Mouse (Mus musculus) stomach, embryonic 16.5 days (tissue): ENCODE results near the gene Ndel1. TPM values are rescaled to one million over a fixed set of nuclear protein-coding genes. Genes with fewer than 3 reads are reported as not detected.

ENCODE experiments used
- ATAC-seq: fragments of 200-750 bp; cut with Nextera tagmentation; 2 replicates; pipeline ENCODE4 v1.8.0; 2017; ENCODE audit warnings: moderate number of reproducible peaks, moderate TSS enrichment; ENCODE audit not compliant: insufficient read depth, low FRiP score
- H3K27ac ChIP-seq: fragments of 300-500 bp; sonication (generic); 2 replicates; pipeline ENCODE4 v1.5.1; 2014; ENCODE audit warnings: low read length
- H3K27me3 ChIP-seq: fragments of 300-500 bp; sonication (generic); 2 replicates; pipeline ENCODE4 v1.6.1; 2014; ENCODE audit warnings: low read length, control low read depth, mixed read lengths; ENCODE audit not compliant: control insufficient read depth, insufficient read depth
- H3K36me3 ChIP-seq: fragments of 300-500 bp; sonication (generic); 2 replicates; pipeline ENCODE4 v1.6.1; 2014; ENCODE audit warnings: low read length; ENCODE audit not compliant: control insufficient read depth, insufficient read depth
- H3K4me1 ChIP-seq: fragments of 300-500 bp; sonication (generic); 2 replicates; pipeline ENCODE4 v1.6.1; 2014; ENCODE audit warnings: low read length, control low read depth, mixed read lengths; ENCODE audit not compliant: control insufficient read depth, insufficient read depth
- H3K4me2 ChIP-seq: fragments of 300-500 bp; sonication (generic); 2 replicates; pipeline ENCODE4 v1.6.1; 2014; ENCODE audit warnings: low read depth, low read length, mixed read lengths
- H3K4me3 ChIP-seq: fragments of 300-500 bp; sonication (generic); replicated peaks from 2 replicates; pipeline ENCODE4 v1.5.1; 2014; ENCODE audit warnings: mild to moderate bottlenecking, low read length
- H3K9ac ChIP-seq: fragments of 300-500 bp; sonication (generic); 2 replicates; pipeline ENCODE4 v1.6.1; 2014; ENCODE audit warnings: low read length
- H3K9me3 ChIP-seq: fragments of 300-500 bp; sonication (generic); replicated peaks from 2 replicates; pipeline ENCODE4 v1.6.1; 2016; ENCODE audit warnings: low read length, control low read depth; ENCODE audit not compliant: control insufficient read depth
- WGBS: fragments of 180-500 bp; shearing (Covaris S2); extraction: QIAGEN DNeasy Blood & Tissue Kit; methylation state at CpG from one replicate; pipeline ENCODE4 v1.1.7; 2014; 5-methylcytosine and 5-hydroxymethylcytosine counted together
- polyA plus RNA-seq: library from polyadenylated mRNA; unstranded; fragments of >200 nt; fragmentation: Nextera tagmentation; extraction: Ambion mirVana; gene quantifications from 2 replicates; pipeline ENCODE4 v1.2.1, GENCODE M21; 2015

Gene Ndel1
- polyA plus RNA-seq, 1 experiment from 2014 or later = 82.4 TPM

GRCm38 (mm10) chr11:68819226-68819805 is 52.3 kb downstream of the Ndel1 start:
- no peak for ATAC-seq
- no peak overlapping the region for H3K27ac ChIP-seq
- 77% methylated on average over 14 of the region's 14 CpGs for WGBS
- H3K4me3 ChIP-seq = no peak overlapping the region
- H3K9ac ChIP-seq = no peak overlapping the region
- no peaks in the 10 kb centered on the region for H3K27me3 ChIP-seq
- no peak overlapping the region for H3K4me2 ChIP-seq
- H3K9me3 ChIP-seq = no peaks in the 10 kb centered on the region
- no peaks in the 10 kb centered on the region for H3K4me1 ChIP-seq
- peaks cover 9% of the 10 kb centered on the region; the same call in 1 of the 2 replicates for H3K36me3 ChIP-seq

DNA sequence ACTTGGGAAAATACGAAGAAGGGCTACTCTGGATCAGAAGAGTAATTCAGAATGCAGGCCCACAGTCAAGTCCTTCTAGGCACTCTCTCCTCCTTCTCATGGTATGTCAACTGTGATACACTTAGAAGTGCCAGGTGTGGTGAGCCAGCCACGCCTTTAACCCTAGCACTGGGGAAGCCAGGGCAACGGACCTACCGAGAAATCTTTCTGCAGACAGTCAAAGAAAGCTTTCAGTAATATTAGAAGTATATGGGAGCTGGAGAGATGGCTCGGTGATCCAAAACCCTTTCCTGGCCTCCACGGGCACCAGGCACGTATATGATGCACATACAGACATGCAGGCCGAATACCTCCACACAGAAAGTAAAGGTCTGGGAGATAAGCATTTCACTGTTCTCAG is 53.2 kb downstream of the Ndel1 start:
- 86% methylated on average over 8 of the region's 8 CpGs for WGBS
- no peak overlapping the region for H3K4me3 ChIP-seq
- peaks cover 9% of the 10 kb centered on the region; the same call in 1 of the 2 replicates for H3K36me3 ChIP-seq
- no peaks in the 10 kb centered on the region for H3K27me3 ChIP-seq
- no peak overlapping the region for H3K9ac ChIP-seq
- H3K4me1 ChIP-seq = no peaks in the 10 kb centered on the region
- H3K9me3 ChIP-seq = no peaks in the 10 kb centered on the region
- ATAC-seq = no peak
- H3K4me2 ChIP-seq = no peak overlapping the region
- no peak overlapping the region for H3K27ac ChIP-seq

DNA sequence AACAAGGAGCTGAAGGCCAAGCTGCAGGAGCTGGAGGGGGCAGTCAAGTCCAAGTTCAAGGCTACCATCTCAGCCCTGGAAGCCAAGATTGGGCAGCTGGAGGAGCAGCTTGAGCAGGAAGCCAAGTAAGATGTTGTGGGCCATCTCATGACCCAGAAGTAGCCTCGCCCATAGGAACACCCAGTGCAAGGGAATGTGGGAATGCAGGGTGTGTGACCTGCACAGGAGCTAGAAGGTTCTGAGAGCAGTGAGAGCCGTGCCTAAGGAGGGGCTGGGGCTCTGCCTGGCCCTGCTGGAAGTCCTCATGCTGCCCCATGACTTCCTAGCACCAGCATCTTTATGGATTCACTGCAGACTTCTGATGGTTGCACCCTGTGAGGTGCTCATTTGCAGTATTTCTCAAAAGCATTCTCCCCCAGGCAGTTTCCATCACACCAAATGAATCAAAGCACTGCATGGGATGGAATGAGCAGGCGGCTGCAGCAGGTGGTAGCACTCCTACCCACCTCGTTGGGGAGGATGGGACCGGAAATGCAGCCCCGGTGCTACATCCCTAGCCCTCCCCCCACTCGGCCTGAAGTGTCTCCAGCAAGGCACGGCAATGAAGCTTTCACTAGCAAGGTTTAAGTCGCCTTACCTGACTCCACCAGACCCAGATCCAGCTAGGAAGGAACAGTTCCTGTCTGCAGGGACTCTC is 59.6 kb downstream of the Ndel1 start:
- Histone ChIP-seq H3K27ac (no peak overlapping the region), H3K4me1 (no peaks in the 10 kb centered on the region), H3K9ac (no peak overlapping the region), H3K4me3 (no peak overlapping the region), H3K27me3 (no peaks in the 10 kb centered on the region), H3K9me3 (no peaks in the 10 kb centered on the region), H3K4me2 (no peak overlapping the region), H3K36me3 (peaks cover 29% of the 10 kb centered on the region)
- WGBS = 91% methylated on average over 9 of the region's 9 CpGs
- ATAC-seq = no peak

DNA sequence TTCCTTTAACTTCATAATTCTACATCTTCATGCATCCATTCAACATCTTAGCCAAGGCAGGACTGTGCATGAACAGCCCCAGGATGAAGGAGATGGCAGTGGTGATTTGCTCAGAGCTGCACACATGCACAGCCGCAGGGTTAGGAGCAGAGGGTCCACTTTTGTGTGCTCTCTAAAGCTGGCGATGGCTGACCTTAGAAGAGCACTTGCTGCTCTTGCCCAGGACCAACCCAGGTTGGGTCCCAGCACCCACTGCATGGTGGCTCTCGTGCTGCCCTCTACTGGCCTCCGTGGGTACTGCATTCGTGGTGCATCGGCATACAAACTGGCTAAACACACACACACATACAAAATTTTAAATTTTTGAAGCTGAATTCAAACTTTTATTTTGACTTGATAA is 63.9 kb downstream of the Ndel1 start:
- Histone ChIP-seq H3K9ac (no peak overlapping the region), H3K4me2 (no peak overlapping the region), H3K27me3 (no peaks in the 10 kb centered on the region), H3K4me1 (no peaks in the 10 kb centered on the region), H3K4me3 (no peak overlapping the region), H3K9me3 (no peaks in the 10 kb centered on the region), H3K36me3 (peaks cover 39% of the 10 kb centered on the region), H3K27ac (no peak overlapping the region)
- 0 out of 2 replicates have a peak, but pooled peaks have one; percentile 7 for ATAC-seq
- 34% methylated on average over 6 of the region's 6 CpGs for WGBS

DNA sequence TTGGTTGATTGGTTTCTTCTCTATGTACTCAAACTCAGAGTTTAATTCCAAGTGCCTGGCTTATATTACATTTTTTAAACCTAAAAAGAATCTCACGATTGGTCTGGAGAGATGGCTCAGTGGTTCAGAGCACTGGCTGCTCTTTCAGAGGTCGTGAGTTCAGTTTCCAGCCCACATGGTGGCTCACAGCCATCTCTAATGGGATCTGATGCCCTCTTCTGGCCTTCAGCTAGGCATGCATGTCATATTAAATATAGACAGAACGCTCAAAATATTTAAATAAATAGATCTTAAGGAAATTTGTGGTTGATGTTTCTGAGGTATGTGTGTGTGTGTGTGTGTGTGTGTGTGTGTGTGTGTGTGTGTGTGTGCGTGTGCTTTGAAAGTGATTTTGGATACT is 66.5 kb downstream of the Ndel1 start:
- H3K9me3 ChIP-seq = no peaks in the 10 kb centered on the region
- ATAC-seq = no peak
- H3K27ac ChIP-seq = no peak overlapping the region
- 54% methylated on average over 4 of the region's 4 CpGs for WGBS
- no peaks in the 10 kb centered on the region for H3K4me1 ChIP-seq
- no peaks in the 10 kb centered on the region for H3K27me3 ChIP-seq
- H3K36me3 ChIP-seq = peaks cover 30% of the 10 kb centered on the region
- H3K4me3 ChIP-seq = no peak overlapping the region
- H3K9ac ChIP-seq = no peak overlapping the region
- no peak overlapping the region for H3K4me2 ChIP-seq

DNA sequence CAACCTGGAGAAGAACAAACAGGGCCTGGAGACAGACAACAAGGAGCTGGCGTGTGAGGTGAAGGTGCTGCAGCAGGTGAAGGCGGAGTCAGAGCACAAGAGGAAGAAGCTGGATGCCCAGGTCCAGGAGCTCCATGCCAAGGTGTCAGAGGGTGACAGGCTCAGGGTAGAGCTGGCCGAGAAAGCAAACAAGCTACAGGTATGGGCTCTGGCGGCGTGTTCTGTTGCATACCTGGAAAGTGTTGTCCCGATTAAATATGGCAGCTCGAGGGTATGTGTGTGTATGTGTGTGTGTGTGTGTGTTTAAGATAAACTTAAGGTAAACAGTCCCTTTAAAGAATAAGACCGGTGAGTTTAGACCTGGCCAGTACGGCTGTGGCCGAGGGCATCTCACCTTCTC is 73.4 kb downstream of the Ndel1 start:
- Histone ChIP-seq H3K9ac (no peak overlapping the region), H3K9me3 (no peaks in the 10 kb centered on the region), H3K36me3 (peaks cover 38% of the 10 kb centered on the region), H3K27ac (no peak overlapping the region), H3K4me2 (no peak overlapping the region), H3K4me1 (no peaks in the 10 kb centered on the region), H3K27me3 (no peaks in the 10 kb centered on the region), H3K4me3 (no peak overlapping the region)
- no peak; the same call in 1 of the 2 replicates for ATAC-seq
- WGBS = 76% methylated on average over 10 of the region's 10 CpGs

DNA sequence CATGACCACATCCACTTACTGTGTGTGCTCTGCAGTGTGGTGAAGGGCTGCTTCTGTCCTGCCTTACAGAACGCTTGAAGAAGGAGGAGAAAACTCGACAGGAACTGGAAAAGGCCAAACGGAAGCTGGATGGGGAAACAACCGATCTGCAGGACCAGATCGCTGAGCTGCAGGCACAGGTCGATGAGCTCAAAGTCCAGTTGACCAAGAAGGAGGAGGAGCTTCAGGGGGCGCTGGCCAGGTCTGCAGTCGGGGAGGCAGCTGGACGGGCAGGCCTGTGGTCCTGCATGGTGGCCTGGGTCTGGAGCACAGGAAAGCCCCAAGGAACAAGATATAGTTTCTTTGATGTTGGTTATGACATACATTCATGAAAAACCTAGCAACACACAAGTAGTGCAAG is 79.9 kb downstream of the Ndel1 start:
- no peak overlapping the region for H3K9ac ChIP-seq
- H3K4me2 ChIP-seq = no peak overlapping the region
- H3K27me3 ChIP-seq = no peaks in the 10 kb centered on the region
- no peak overlapping the region for H3K27ac ChIP-seq
- WGBS = 70% methylated on average over 9 of the region's 9 CpGs
- peaks cover 55% of the 10 kb centered on the region for H3K36me3 ChIP-seq
- no peak overlapping the region for H3K4me3 ChIP-seq
- no peaks in the 10 kb centered on the region for H3K4me1 ChIP-seq
- ATAC-seq = peak; percentile 33; the same call in 1 of the 2 replicates
- H3K9me3 ChIP-seq = no peaks in the 10 kb centered on the region

GRCm38 (mm10) chr11:68790720-68791119 is 80.9 kb downstream of the Ndel1 start:
- Histone ChIP-seq H3K36me3 (peaks cover 57% of the 10 kb centered on the region), H3K9ac (no peak overlapping the region), H3K9me3 (no peaks in the 10 kb centered on the region), H3K27ac (no peak overlapping the region), H3K27me3 (no peaks in the 10 kb centered on the region), H3K4me3 (no peak overlapping the region), H3K4me1 (no peaks in the 10 kb centered on the region), H3K4me2 (no peak overlapping the region)
- WGBS = 88% methylated on average over 10 of the region's 10 CpGs
- ATAC-seq = no peak

GRCm38 (mm10) chr11:68787222-68787621 is 84.4 kb downstream of the Ndel1 start:
- Histone ChIP-seq H3K36me3 (peaks cover 34% of the 10 kb centered on the region), H3K4me2 (no peak overlapping the region), H3K4me1 (no peaks in the 10 kb centered on the region), H3K27ac (no peak overlapping the region), H3K9me3 (no peaks in the 10 kb centered on the region), H3K27me3 (no peaks in the 10 kb centered on the region), H3K9ac (no peak overlapping the region), H3K4me3 (no peak overlapping the region)
- WGBS = 90% methylated on average over 9 of the region's 9 CpGs
- ATAC-seq = no peak
